Mouse (Mus musculus): ENCODE measurements around the gene Rnf148. TPM values are rescaled to one million over a fixed set of nuclear protein-coding genes. Genes with fewer than 3 reads are reported as not detected.

Gene Rnf148
- 0.08 TPM in 1 of 2 replicates, not detected in the other for polyA plus RNA-seq (2012; rRNA removed)

- DNase-seq (ENCODE audit: low spot score) = no peak
These were observed at the start of gene Rnf148 for GRCm38 (mm10) chr6:23655036-23655435. Gene Rnf148, minus strand, starts transcription at chr6:23655136.

GRCm38 (mm10) chr6:23700879-23701278, 45.9 kb upstream of the Rnf148 start:
- DNase-seq (ENCODE audit: low spot score) = no peak

- no peak for DNase-seq (ENCODE audit: low spot score)
These were observed 23.2 kb upstream of the Rnf148 start for GRCm38 (mm10) chr6:23678172-23678571.

GRCm38 (mm10) chr6:23650205-23650604, 4.7 kb downstream of the Rnf148 start, which contains the start of gene Rnf133:
Gene Rnf133, minus strand, starts transcription at chr6:23650305.
- DNase-seq (ENCODE audit: low spot score) = no peak

GRCm38 (mm10) chr6:23648732-23649131, 6.2 kb downstream of the Rnf148 start:
- no peak for DNase-seq (ENCODE audit: low spot score)

- DNase-seq (ENCODE audit: low spot score) = no peak
These were observed 7.2 kb downstream of the Rnf148 start for GRCm38 (mm10) chr6:23647627-23648247.

- DNase-seq (ENCODE audit: low spot score) = no peak
These were observed 17.9 kb downstream of the Rnf148 start for GRCm38 (mm10) chr6:23637081-23637480.

- DNase-seq (ENCODE audit: low spot score) = no peak
These were observed 19.7 kb downstream of the Rnf148 start for GRCm38 (mm10) chr6:23635208-23635607.

- no peak for DNase-seq (ENCODE audit: low spot score)
These were observed 20.9 kb downstream of the Rnf148 start for GRCm38 (mm10) chr6:23634016-23634415.

GRCm38 (mm10) chr6:23630465-23630864, 24.5 kb downstream of the Rnf148 start:
- DNase-seq (ENCODE audit: low spot score) = no peak

Other genes starting within 250 kb of the Rnf148 start
- gene Rnf133, start 4.8 kb downstream of the Rnf148 start, polyA plus RNA-seq (2012; rRNA removed) = not detected in 2 replicates
- gene Cadps2, start 184.3 kb upstream of the Rnf148 start, polyA plus RNA-seq (2012; rRNA removed) = 7.1 and 7.2 TPM in 2 replicates

Measured in urinary bladder, adult 2 months (tissue).